Mouse (Mus musculus): Measurements from ENCODE around the gene Sec61g. TPM values are rescaled to one million over a fixed set of nuclear protein-coding genes. Genes with fewer than 3 reads are reported as not detected.
A peak's percentile ranks its signal among the peaks of the same experiment; 100 is the strongest.

Gene Sec61g
- polyA plus RNA-seq, 1 experiment from 2014 or later, result 37.6 TPM

GRCm38 (mm10) chr11:16507385-16508051 lies 766 bp downstream of the Sec61g start:
- WGBS, result 3% methylated on average over 26 of the region's 26 CpGs
- ATAC-seq (replicated peaks; ENCODE audit: low FRiP score, low read depth), result peak; percentile 65
- Histone ChIP-seq H3K36me3 (ENCODE audit: insufficient read depth, low read length) (0 out of 2 replicates have a peak, but pooled peaks cover 9% of the 10 kb centered on the region), H3K9ac (ENCODE audit: low read depth, low read length) (peak overlapping the region; percentile 95), H3K27ac (peak overlapping the region; percentile 95), H3K4me3 (replicated peaks; ENCODE audit: low read depth, low read length) (peak overlapping the region; percentile 95), H3K9me3 (replicated peaks; ENCODE audit: low read length) (no peaks in the 10 kb centered on the region), H3K27me3 (ENCODE audit: insufficient read depth, low read length) (no peaks in the 10 kb centered on the region), H3K4me1 (replicated peaks; ENCODE audit: insufficient read depth, low read length) (0 out of 2 replicates have a peak, but pooled peaks cover 7% of the 10 kb centered on the region), H3K4me2 (ENCODE audit: low read length) (peak overlapping the region; percentile 76)
- no peak for TF ChIP-seq CTCF (IDR thresholded peaks at IDR 0.05; ENCODE audit: low read depth)
- DNase-seq (ENCODE audit: low spot score), result peak; percentile 35

GRCm38 (mm10) chr11:16505999-16506398 lies 2.3 kb downstream of the Sec61g start:
- no peaks in the 10 kb centered on the region for H3K27me3 ChIP-seq (ENCODE audit: insufficient read depth, low read length)
- DNase-seq (ENCODE audit: low spot score) (no peak), ATAC-seq (replicated peaks; ENCODE audit: low FRiP score, low read depth) (no peak)
- no peak for TF ChIP-seq CTCF (IDR thresholded peaks at IDR 0.05; ENCODE audit: low read depth)
- no peak overlapping the region for H3K4me3 ChIP-seq (replicated peaks; ENCODE audit: low read depth, low read length)
- 95% methylated on average over 6 of the region's 6 CpGs for WGBS
- peaks cover 16% of the 10 kb centered on the region for H3K36me3 ChIP-seq (ENCODE audit: insufficient read depth, low read length)
- H3K4me2 ChIP-seq (ENCODE audit: low read length), result no peak overlapping the region
- no peak overlapping the region for H3K27ac ChIP-seq
- no peak overlapping the region for H3K9ac ChIP-seq (ENCODE audit: low read depth, low read length)
- H3K9me3 ChIP-seq (replicated peaks; ENCODE audit: low read length), result no peaks in the 10 kb centered on the region
- H3K4me1 ChIP-seq (replicated peaks; ENCODE audit: insufficient read depth, low read length), result 0 out of 2 replicates have a peak, but pooled peaks cover 7% of the 10 kb centered on the region

GRCm38 (mm10) chr11:16503150-16503549 lies 5.1 kb downstream of the Sec61g start:
- H3K4me2 ChIP-seq (ENCODE audit: low read length), result no peak overlapping the region
- DNase-seq (ENCODE audit: low spot score) (no peak), ATAC-seq (replicated peaks; ENCODE audit: low FRiP score, low read depth) (no peak)
- H3K9ac ChIP-seq (ENCODE audit: low read depth, low read length), result no peak overlapping the region
- 0 out of 2 replicates have a peak, but pooled peaks cover 7% of the 10 kb centered on the region for H3K4me1 ChIP-seq (replicated peaks; ENCODE audit: insufficient read depth, low read length)
- H3K4me3 ChIP-seq (replicated peaks; ENCODE audit: low read depth, low read length), result no peak overlapping the region
- 90% methylated on average over 5 of the region's 5 CpGs for WGBS
- H3K27me3 ChIP-seq (ENCODE audit: insufficient read depth, low read length), result no peaks in the 10 kb centered on the region
- no peaks in the 10 kb centered on the region for H3K9me3 ChIP-seq (replicated peaks; ENCODE audit: low read length)
- TF ChIP-seq CTCF (IDR thresholded peaks at IDR 0.05; ENCODE audit: low read depth), result no peak
- peaks cover 22% of the 10 kb centered on the region for H3K36me3 ChIP-seq (ENCODE audit: insufficient read depth, low read length)
- H3K27ac ChIP-seq, result no peak overlapping the region

- Histone ChIP-seq H3K9ac (ENCODE audit: low read depth, low read length) (no peak overlapping the region), H3K27me3 (ENCODE audit: insufficient read depth, low read length) (no peaks in the 10 kb centered on the region), H3K4me3 (replicated peaks; ENCODE audit: low read depth, low read length) (no peak overlapping the region), H3K36me3 (ENCODE audit: insufficient read depth, low read length) (peaks cover 22% of the 10 kb centered on the region), H3K27ac (no peak overlapping the region), H3K4me2 (ENCODE audit: low read length) (no peak overlapping the region), H3K4me1 (replicated peaks; ENCODE audit: insufficient read depth, low read length) (0 out of 2 replicates have a peak, but pooled peaks cover 7% of the 10 kb centered on the region), H3K9me3 (replicated peaks; ENCODE audit: low read length) (no peaks in the 10 kb centered on the region)
- DNase-seq (ENCODE audit: low spot score) (no peak), ATAC-seq (replicated peaks; ENCODE audit: low FRiP score, low read depth) (no peak)
- WGBS, result 97% methylated on average over 3 of the region's 3 CpGs
- TF ChIP-seq CTCF (IDR thresholded peaks at IDR 0.05; ENCODE audit: low read depth), result no peak
Observed at GRCm38 (mm10) chr11:16502744-16503143, 5.5 kb downstream of the Sec61g start.

- no peak for DNase-seq (ENCODE audit: low spot score)
- no peak overlapping the region for H3K4me3 ChIP-seq (replicated peaks; ENCODE audit: low read depth, low read length)
- ATAC-seq (replicated peaks; ENCODE audit: low FRiP score, low read depth), result no peak
- no peaks in the 10 kb centered on the region for H3K27me3 ChIP-seq (ENCODE audit: insufficient read depth, low read length)
- H3K4me2 ChIP-seq (ENCODE audit: low read length), result no peak overlapping the region
- no peak overlapping the region for H3K9ac ChIP-seq (ENCODE audit: low read depth, low read length)
- WGBS, result 20% methylated on average over 1 of the region's 1 CpGs
- H3K36me3 ChIP-seq (ENCODE audit: insufficient read depth, low read length), result peaks cover 18% of the 10 kb centered on the region
- H3K4me1 ChIP-seq (replicated peaks; ENCODE audit: insufficient read depth, low read length), result no peaks in the 10 kb centered on the region
- TF ChIP-seq CTCF (IDR thresholded peaks at IDR 0.05; ENCODE audit: low read depth), result no peak
- H3K9me3 ChIP-seq (replicated peaks; ENCODE audit: low read length), result no peaks in the 10 kb centered on the region
- no peak overlapping the region for H3K27ac ChIP-seq
Observed at GRCm38 (mm10) chr11:16498756-16499680, 9.3 kb downstream of the Sec61g start.

Other genes starting within 250 kb of the Sec61g start
- 4.1 and 4.6 TPM in 2 replicates for gene Egfr, start 243.7 kb upstream of the Sec61g start, polyA plus RNA-seq (2015; fragmentation: Nextera tagmentation; extraction: Ambion mirVana)